Mouse (Mus musculus) heart, postnatal 25 days (tissue): ENCODE measurements around the gene Klf3. TPM values are rescaled to one million over a fixed set of nuclear protein-coding genes. Genes with fewer than 3 reads are reported as not detected.
A peak's percentile ranks its signal among the peaks of the same experiment; 100 is the strongest.

Experiments
- DNase-seq: peaks from one replicate; pipeline ENCODE4 v3.0.0; 2022; ENCODE audit warnings: low spot score
- intact Hi-C: fragments of 180-260 bp; cut with DNase I; formaldehyde crosslinking; loops from one replicate; pipeline ENCODE4 v1.15.1; 2025
- total RNA-seq, 2 experiments: library from RNA; stranded (reverse); gene quantifications; 2 replicates each; pipeline ENCODE4 v1.2.3; 2021

Klf3 gene
- 10 to 100 TPM; 43.6 to 55.6 TPM for total RNA-seq

GRCm38 (mm10) chr5:64802795-64803719, at the start of gene Klf3:
Klf3 (plus strand) TSS chr5:64803388.
- peak; percentile 96 for DNase-seq
- intact Hi-C loops = loop anchor here (1.0 to 2.0 kb wide), 2 partner anchors 226 to 296 kb away; no protein-coding TSS in a partner anchor

DNA sequence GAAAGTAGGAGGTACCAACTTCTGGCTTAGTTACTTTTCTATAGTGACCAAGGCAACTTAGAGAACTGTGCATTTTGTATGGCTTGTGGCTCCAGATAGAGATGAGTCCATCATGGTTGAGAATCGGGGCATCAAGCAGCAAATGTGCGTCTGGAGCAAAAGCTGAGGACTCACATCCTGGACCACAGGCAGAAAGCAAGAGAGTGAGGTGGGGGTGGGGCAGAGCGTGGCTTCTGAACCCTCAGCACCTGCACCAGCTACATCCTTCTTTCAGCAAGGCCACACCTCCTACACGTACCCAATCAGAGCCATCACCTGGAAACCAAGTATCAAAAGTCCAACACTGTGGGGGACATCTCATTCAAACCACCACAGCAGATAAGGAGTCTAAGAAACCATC, 40.9 kb upstream of the Klf3 start:
- intact Hi-C loops = no loop called here
- DNase-seq = no peak

DNA sequence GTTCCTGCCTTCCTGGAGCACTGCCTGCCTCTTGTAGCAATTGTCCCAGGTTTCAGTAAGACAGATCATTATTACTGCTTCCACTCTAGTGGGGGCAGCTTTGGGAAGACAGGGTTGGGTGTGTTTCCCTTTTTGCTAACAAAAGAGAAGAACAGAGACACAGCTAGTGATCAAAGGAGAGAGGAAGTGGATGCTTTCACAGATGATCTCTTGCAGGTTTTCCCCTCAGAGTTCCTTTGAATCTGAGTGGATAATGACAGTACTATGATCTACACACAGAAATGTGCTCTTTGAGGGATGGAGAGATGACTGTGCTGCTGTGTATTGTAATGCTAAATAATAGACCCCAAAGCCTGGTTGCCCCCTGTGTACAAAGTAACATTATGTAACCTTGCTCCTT, 38.7 kb upstream of the Klf3 start:
- intact Hi-C loops = no loop called here
- no peak for DNase-seq

DNA sequence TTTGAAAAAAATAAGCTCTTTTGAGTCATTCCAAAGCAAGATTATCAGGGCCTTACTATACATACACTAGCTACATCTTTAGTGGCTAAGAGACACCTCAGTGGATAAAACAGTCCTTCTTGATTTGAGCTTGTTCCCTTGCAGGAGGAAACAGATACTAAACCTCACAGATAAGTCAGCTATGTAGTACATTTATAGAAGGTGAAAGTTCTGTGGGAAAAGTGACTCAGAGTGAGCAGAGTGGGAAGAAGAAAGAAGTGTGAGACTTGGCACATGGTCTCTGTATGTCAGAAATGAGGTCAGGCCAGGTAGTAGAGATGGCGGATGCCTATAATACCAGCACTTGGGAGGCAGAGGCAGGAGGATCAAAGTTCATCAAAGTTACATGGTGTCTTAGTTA, 37.4 kb upstream of the Klf3 start:
- intact Hi-C loops = no loop called here
- no peak for DNase-seq

GRCm38 (mm10) chr5:64766626-64767025, 36.6 kb upstream of the Klf3 start:
- intact Hi-C loops = no loop called here
- no peak for DNase-seq

GRCm38 (mm10) chr5:64771619-64772018, 31.6 kb upstream of the Klf3 start:
- intact Hi-C loops = no loop called here

GRCm38 (mm10) chr5:64778211-64778610, 25.0 kb upstream of the Klf3 start:
- no peak for DNase-seq
- intact Hi-C loops = no loop called here

More at GRCm38 (mm10) chr5:64771619-64772018, 31.6 kb upstream of the Klf3 start:
- no peak for DNase-seq

DNA sequence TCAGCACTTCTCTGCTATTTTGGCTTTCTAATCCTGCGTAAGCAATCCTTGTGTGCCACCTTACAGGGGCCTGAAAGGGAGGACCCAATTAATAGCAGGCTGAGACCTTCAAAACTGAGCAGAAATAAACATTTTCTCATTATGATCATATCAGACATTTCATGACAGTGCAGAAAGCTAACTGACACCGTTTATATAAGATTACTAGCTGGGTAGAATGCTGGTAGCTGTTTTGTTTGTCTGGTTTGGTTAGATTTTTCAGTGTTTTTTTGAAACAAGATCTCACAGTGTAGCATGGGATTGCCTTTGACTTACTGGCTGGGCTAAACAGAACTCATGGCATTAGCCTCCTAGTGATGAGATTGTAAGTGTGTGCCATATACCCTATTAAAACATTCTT, 23.9 kb upstream of the Klf3 start:
- DNase-seq = no peak
- intact Hi-C loops = no loop called here

GRCm38 (mm10) chr5:64780778-64781177, 22.4 kb upstream of the Klf3 start:
- intact Hi-C loops = no loop called here
- DNase-seq = no peak

DNA sequence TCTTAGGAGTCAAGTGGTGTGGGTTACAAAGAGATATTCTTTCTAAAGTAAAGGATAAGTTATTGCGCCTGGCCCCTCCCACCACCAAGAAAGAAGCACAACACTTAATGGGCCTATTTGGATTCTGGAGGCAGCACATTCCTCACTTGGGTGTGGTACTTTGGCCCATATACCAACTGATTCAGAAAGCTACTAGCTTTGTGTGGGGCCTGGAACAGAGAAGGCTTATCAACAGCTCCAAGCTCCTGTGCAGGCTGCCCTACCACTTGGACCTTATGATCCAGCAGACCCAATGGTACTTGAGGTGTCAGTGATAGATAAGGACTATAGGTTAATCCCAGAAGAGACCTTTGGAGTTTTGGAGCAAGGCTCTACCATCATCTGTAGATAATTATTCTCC, 15.0 kb upstream of the Klf3 start:
- DNase-seq = no peak
- intact Hi-C loops = no loop called here

- intact Hi-C loops = no loop called here
- DNase-seq = no peak
Observed at GRCm38 (mm10) chr5:64798209-64798608, 5.0 kb upstream of the Klf3 start.

- no peak for DNase-seq
- intact Hi-C loops = loop anchor here (2.0 kb wide), 1 partner anchor 99 kb away; no protein-coding TSS in a partner anchor
Observed at GRCm38 (mm10) chr5:64801545-64801944, 1.6 kb upstream of the Klf3 start.

DNA sequence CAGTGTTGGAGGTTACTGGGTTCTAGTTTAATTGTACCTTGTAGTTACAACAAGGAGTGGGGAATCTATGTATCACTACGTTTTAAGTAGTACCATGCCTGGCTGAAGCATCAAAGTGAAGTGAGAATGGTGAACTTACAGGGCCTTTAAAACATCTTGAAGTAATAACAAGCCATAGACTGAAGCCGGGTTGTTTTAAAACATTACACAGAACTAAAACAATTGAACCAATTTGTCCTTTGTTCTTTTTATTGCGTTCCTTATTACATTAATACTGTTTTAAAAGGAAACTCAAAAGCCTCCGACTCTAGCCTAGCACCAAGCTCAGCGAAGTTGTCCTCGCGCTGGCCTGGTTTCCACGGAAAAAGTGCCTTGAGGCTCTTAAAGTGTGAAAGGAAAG, 1.0 kb upstream of the Klf3 start:
- intact Hi-C loops = loop anchor here (2.0 kb wide), 1 partner anchor 295 kb away; no protein-coding TSS in a partner anchor

GRCm38 (mm10) chr5:64803720-64804462, 703 bp downstream of the Klf3 start:
- intact Hi-C loops = loop anchor here (1.0 to 2.0 kb wide), 2 partner anchors 227 to 297 kb away; no protein-coding TSS in a partner anchor
- DNase-seq = no peak

More for the DNA sequence above, 1.0 kb upstream of the Klf3 start:
- DNase-seq = no peak

DNA sequence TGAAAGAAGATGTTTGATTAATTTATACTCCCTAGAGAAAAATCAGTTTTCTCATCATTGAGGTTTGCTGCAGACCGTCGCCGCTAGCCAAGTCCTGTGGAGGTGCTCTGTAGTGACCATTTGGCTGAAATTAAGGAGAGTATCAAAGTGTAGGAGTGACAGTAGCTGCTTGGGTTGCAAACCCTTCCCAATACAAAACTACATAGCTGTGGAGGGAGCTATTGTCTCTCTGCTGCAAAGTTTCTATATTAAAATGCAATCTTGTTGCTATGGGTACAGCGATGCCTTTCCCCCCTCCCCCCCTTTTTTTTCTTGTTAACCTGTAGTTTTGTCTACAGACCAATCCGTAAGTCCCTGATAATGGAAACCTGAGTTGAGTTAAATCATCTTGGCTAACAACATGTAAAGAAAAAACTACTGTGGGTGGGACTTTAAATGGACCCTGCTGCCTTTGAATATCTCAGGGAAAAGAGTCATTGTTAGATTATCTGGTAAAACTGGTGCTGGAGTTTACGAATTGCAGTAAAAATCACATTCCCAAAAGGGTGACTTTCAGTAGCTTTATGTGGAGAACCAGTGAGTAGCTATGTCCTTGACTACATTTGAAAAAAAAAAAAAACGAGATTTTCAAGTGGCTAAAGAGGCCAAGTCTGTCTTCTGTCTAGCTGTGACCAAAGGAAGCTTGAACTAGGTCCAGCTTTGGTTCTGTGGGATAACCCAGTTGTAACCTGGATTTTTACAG, 2.1 kb downstream of the Klf3 start:
- intact Hi-C loops = no loop called here
- DNase-seq = no peak

DNA sequence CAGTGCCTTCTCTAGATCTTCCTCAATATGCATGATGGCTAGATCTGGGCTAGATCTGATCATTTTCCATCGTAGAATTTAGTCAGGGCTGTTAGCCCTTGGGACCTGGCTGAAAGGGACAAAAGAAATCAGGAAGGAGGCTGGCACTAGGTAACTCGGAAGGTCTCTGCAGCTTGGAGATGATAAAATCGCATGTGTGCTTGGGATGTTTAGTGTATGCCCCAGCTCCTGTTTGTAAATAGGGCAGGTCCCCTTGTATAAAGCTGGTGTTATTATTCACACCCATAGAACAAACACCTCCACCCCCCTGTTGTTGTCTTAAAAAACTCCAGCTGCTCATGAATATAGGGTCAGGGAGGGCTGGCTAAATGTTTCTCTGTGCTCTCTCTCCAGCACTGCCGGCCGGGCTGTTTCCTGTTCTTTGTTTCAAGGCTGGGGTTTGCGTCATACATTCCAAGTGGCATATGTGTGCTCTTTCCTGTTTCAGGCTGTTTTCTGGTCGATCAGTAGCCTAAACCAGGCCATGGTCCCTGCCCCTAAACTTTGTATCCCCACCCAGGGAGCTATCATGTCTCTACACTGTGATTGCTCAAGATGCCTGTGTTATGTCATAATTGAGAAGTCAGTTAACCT, 2.8 kb downstream of the Klf3 start:
- DNase-seq = peak; percentile 79
- intact Hi-C loops = no loop called here

- no peak for DNase-seq
- intact Hi-C loops = no loop called here
Observed at GRCm38 (mm10) chr5:64806600-64806999, 3.4 kb downstream of the Klf3 start.

DNA sequence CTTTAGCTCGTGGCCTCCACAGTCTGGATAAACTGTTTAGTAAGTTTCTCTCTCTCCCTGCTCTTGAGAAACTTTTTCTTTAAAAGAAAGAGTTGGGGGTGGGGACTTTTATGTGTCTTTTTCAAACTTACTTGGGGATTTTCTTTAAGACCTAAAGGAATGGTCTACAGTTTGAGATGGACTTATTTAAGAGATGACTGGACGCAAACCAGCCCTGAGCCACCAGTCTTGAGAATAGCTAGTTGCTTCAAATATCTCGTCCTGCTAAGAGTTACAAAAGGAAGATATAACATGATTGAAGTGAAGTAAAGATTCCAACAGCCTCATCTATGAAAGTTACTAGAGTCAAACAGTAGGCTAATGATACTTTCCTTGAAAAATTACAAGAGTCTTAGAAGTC, 4.0 kb downstream of the Klf3 start:
- intact Hi-C loops = no loop called here
- no peak for DNase-seq

DNA sequence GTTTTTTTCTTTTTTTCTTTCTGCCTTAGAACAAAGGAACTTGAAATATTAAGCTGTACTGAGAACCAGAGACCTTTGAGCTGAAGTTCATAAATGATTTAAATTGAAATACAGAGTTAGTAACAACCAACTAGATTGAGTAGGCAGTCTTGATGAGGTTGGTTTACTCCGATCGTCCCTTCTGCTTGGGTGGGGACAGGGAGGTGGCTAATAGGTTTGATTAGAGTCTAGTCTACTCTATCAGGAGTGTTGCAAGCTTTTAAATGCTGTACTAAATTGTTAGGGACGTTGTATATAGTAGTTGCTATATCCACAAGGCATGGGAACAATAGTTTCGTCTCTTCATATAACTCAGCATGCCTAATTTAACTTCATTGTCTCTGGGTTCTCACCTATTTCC, 4.4 kb downstream of the Klf3 start:
- intact Hi-C loops = no loop called here
- no peak for DNase-seq
